Mouse (Mus musculus): ENCODE data around the gene Zbtb1. TPM values are rescaled to one million over a fixed set of nuclear protein-coding genes. Genes with fewer than 3 reads are reported as not detected.

Gene Zbtb1
- polyA plus RNA-seq, 1 experiment = 0.14 TPM

- TF ChIP-seq TAL1 (IDR thresholded peaks at IDR 0.05; ENCODE audit: low read length) = no peak
- TF ChIP-seq GATA1 (IDR thresholded peaks at IDR 0.05; ENCODE audit: low read length) = no peak
- Histone ChIP-seq H3K4me3 (replicated peaks) (no peak overlapping the region), H3K9me3 (ENCODE audit: control insufficient read depth, low read length) (peaks cover 18% of the 10 kb centered on the region), H3K36me3 (ENCODE audit: control insufficient read depth) (no peaks in the 10 kb centered on the region), H3K4me1 (ENCODE audit: control insufficient read depth) (peaks cover 21% of the 10 kb centered on the region), H3K27me3 (ENCODE audit: control insufficient read depth) (peaks cover 52% of the 10 kb centered on the region)
These were observed 39.1 kb downstream of the Zbtb1 start for GRCm38 (mm10) chr12:76409166-76409565.

- Histone ChIP-seq H3K36me3 (ENCODE audit: control insufficient read depth) (no peaks in the 10 kb centered on the region), H3K4me3 (replicated peaks) (no peak overlapping the region), H3K9me3 (ENCODE audit: control insufficient read depth, low read length) (peaks cover 13% of the 10 kb centered on the region), H3K4me1 (ENCODE audit: control insufficient read depth) (peaks cover 12% of the 10 kb centered on the region), H3K27me3 (ENCODE audit: control insufficient read depth) (peaks cover 36% of the 10 kb centered on the region)
- no peak for TF ChIP-seq TAL1 (IDR thresholded peaks at IDR 0.05; ENCODE audit: low read length)
- no peak for TF ChIP-seq GATA1 (IDR thresholded peaks at IDR 0.05; ENCODE audit: low read length)
These were observed 45.4 kb downstream of the Zbtb1 start for GRCm38 (mm10) chr12:76415383-76416010.

- TF ChIP-seq TAL1 (IDR thresholded peaks at IDR 0.05; ENCODE audit: low read length) (no peak), GATA1 (IDR thresholded peaks at IDR 0.05; ENCODE audit: low read length) (no peak)
- H3K4me3 ChIP-seq (replicated peaks) = no peak within 1 kb of the TSS
- H3K9me3 ChIP-seq (ENCODE audit: control insufficient read depth, low read length) = peaks cover 13% of the 10 kb centered on the region
- no peaks in the 10 kb centered on the region for H3K36me3 ChIP-seq (ENCODE audit: control insufficient read depth)
- H3K27me3 ChIP-seq (ENCODE audit: control insufficient read depth) = peaks cover 36% of the 10 kb centered on the region
- H3K4me1 ChIP-seq (ENCODE audit: control insufficient read depth) = peaks cover 12% of the 10 kb centered on the region
These were observed 47.4 kb downstream of the Zbtb1 start, which contains the start of gene Ppp1r36 for GRCm38 (mm10) chr12:76417433-76417854. Ppp1r36 (plus strand) TSS chr12:76417538.

GRCm38 (mm10) chr12:76418346-76418745, 48.3 kb downstream of the Zbtb1 start:
- H3K27me3 ChIP-seq (ENCODE audit: control insufficient read depth) = peaks cover 36% of the 10 kb centered on the region
- peaks cover 13% of the 10 kb centered on the region for H3K9me3 ChIP-seq (ENCODE audit: control insufficient read depth, low read length)
- no peak for TF ChIP-seq GATA1 (IDR thresholded peaks at IDR 0.05; ENCODE audit: low read length)
- TF ChIP-seq TAL1 (IDR thresholded peaks at IDR 0.05; ENCODE audit: low read length) = no peak
- no peaks in the 10 kb centered on the region for H3K36me3 ChIP-seq (ENCODE audit: control insufficient read depth)
- no peak overlapping the region for H3K4me3 ChIP-seq (replicated peaks)
- peaks cover 12% of the 10 kb centered on the region for H3K4me1 ChIP-seq (ENCODE audit: control insufficient read depth)

GRCm38 (mm10) chr12:76425256-76425655, 55.2 kb downstream of the Zbtb1 start:
- H3K9me3 ChIP-seq (ENCODE audit: control insufficient read depth, low read length) = no peaks in the 10 kb centered on the region

GRCm38 (mm10) chr12:76427546-76427945, 57.5 kb downstream of the Zbtb1 start:
- Histone ChIP-seq H3K4me3 (replicated peaks) (no peak overlapping the region), H3K27me3 (ENCODE audit: control insufficient read depth) (peaks cover 13% of the 10 kb centered on the region), H3K36me3 (ENCODE audit: control insufficient read depth) (no peaks in the 10 kb centered on the region), H3K4me1 (ENCODE audit: control insufficient read depth) (no peaks in the 10 kb centered on the region), H3K9me3 (ENCODE audit: control insufficient read depth, low read length) (no peaks in the 10 kb centered on the region)
- TF ChIP-seq TAL1 (IDR thresholded peaks at IDR 0.05; ENCODE audit: low read length) (no peak), GATA1 (IDR thresholded peaks at IDR 0.05; ENCODE audit: low read length) (no peak)

More at GRCm38 (mm10) chr12:76425256-76425655, 55.2 kb downstream of the Zbtb1 start:
- H3K4me1 ChIP-seq (ENCODE audit: control insufficient read depth) = no peaks in the 10 kb centered on the region
- no peak overlapping the region for H3K4me3 ChIP-seq (replicated peaks)
- TF ChIP-seq GATA1 (IDR thresholded peaks at IDR 0.05; ENCODE audit: low read length) = no peak
- TF ChIP-seq TAL1 (IDR thresholded peaks at IDR 0.05; ENCODE audit: low read length) = no peak
- H3K36me3 ChIP-seq (ENCODE audit: control insufficient read depth) = no peaks in the 10 kb centered on the region
- peaks cover 9% of the 10 kb centered on the region for H3K27me3 ChIP-seq (ENCODE audit: control insufficient read depth)

- Histone ChIP-seq H3K27me3 (ENCODE audit: control insufficient read depth) (peaks cover 38% of the 10 kb centered on the region), H3K36me3 (ENCODE audit: control insufficient read depth) (no peaks in the 10 kb centered on the region), H3K4me1 (ENCODE audit: control insufficient read depth) (no peaks in the 10 kb centered on the region), H3K4me3 (replicated peaks) (no peak overlapping the region), H3K9me3 (ENCODE audit: control insufficient read depth, low read length) (no peaks in the 10 kb centered on the region)
- TF ChIP-seq TAL1 (IDR thresholded peaks at IDR 0.05; ENCODE audit: low read length) (no peak), GATA1 (IDR thresholded peaks at IDR 0.05; ENCODE audit: low read length) (no peak)
These were observed 60.9 kb downstream of the Zbtb1 start for GRCm38 (mm10) chr12:76430879-76431406.

- Histone ChIP-seq H3K36me3 (ENCODE audit: control insufficient read depth) (no peaks in the 10 kb centered on the region), H3K27me3 (ENCODE audit: control insufficient read depth) (peaks cover 41% of the 10 kb centered on the region), H3K9me3 (ENCODE audit: control insufficient read depth, low read length) (no peaks in the 10 kb centered on the region), H3K4me1 (ENCODE audit: control insufficient read depth) (no peaks in the 10 kb centered on the region), H3K4me3 (replicated peaks) (no peak overlapping the region)
- no peak for TF ChIP-seq GATA1 (IDR thresholded peaks at IDR 0.05; ENCODE audit: low read length)
- TF ChIP-seq TAL1 (IDR thresholded peaks at IDR 0.05; ENCODE audit: low read length) = no peak
These were observed 61.4 kb downstream of the Zbtb1 start for GRCm38 (mm10) chr12:76431431-76431830.

- H3K36me3 ChIP-seq (ENCODE audit: control insufficient read depth) = no peaks in the 10 kb centered on the region
- H3K4me3 ChIP-seq (replicated peaks) = no peak overlapping the region
- H3K9me3 ChIP-seq (ENCODE audit: control insufficient read depth, low read length) = no peaks in the 10 kb centered on the region
- H3K4me1 ChIP-seq (ENCODE audit: control insufficient read depth) = no peaks in the 10 kb centered on the region
- H3K27me3 ChIP-seq (ENCODE audit: control insufficient read depth) = peaks cover 36% of the 10 kb centered on the region
- no peak for TF ChIP-seq GATA1 (IDR thresholded peaks at IDR 0.05; ENCODE audit: low read length)
- no peak for TF ChIP-seq TAL1 (IDR thresholded peaks at IDR 0.05; ENCODE audit: low read length)
These were observed 64.0 kb downstream of the Zbtb1 start for GRCm38 (mm10) chr12:76434111-76434510.
